Mouse (Mus musculus) limb, embryonic 14.5 days (tissue): ENCODE results near the gene Gpr4. TPM values are rescaled to one million over a fixed set of nuclear protein-coding genes. Genes with fewer than 3 reads are reported as not detected.
A peak's percentile ranks its signal among the peaks of the same experiment; 100 is the strongest.

Experiments
- ATAC-seq: fragments of 200-750 bp; cut with Nextera tagmentation; 2 replicates; pipeline ENCODE4 v1.8.0; 2017; ENCODE audit warnings: low read depth, moderate number of reproducible peaks, moderate TSS enrichment; ENCODE audit not compliant: low FRiP score
- DNase-seq: peaks from one replicate; pipeline ENCODE4 v3.0.0-alpha.2; 2015; ENCODE audit warnings: low spot score
- H3K27ac ChIP-seq: fragments of 300-500 bp; sonication (generic); replicated peaks from 2 replicates; pipeline ENCODE4 v1.5.1; 2014; ENCODE audit warnings: low read depth, mild to moderate bottlenecking, low read length, moderate library complexity, mixed read lengths
- H3K27me3 ChIP-seq: fragments of 300-500 bp; sonication (generic); 2 replicates; pipeline ENCODE4 v1.6.1; 2014; ENCODE audit warnings: low read length, mixed read lengths; ENCODE audit not compliant: control insufficient read depth, insufficient read depth
- H3K36me3 ChIP-seq: fragments of 300-500 bp; sonication (generic); 2 replicates; pipeline ENCODE4 v1.6.1; 2014; ENCODE audit warnings: mild to moderate bottlenecking, low read length, moderate library complexity, mixed read lengths; ENCODE audit not compliant: control insufficient read depth, insufficient read depth
- H3K4me1 ChIP-seq: fragments of 300-500 bp; sonication (generic); 2 replicates; pipeline ENCODE4 v1.6.1; 2014; ENCODE audit warnings: antibody characterized with exemption, low read length, mixed read lengths; ENCODE audit not compliant: control insufficient read depth, insufficient read depth
- H3K4me2 ChIP-seq: fragments of 300-500 bp; sonication (generic); replicated peaks from 2 replicates; pipeline ENCODE4 v1.6.1; 2014; ENCODE audit warnings: low read depth, mild to moderate bottlenecking, low read length, moderate library complexity; ENCODE audit not compliant: severe bottlenecking
- H3K4me3 ChIP-seq: fragments of 300-500 bp; sonication (generic); replicated peaks from 2 replicates; pipeline ENCODE4 v1.5.1; 2014; ENCODE audit warnings: low read length
- H3K9ac ChIP-seq: fragments of 300-500 bp; sonication (generic); 2 replicates; pipeline ENCODE4 v1.6.1; 2014; ENCODE audit warnings: mild to moderate bottlenecking, low read depth, low read length, moderate library complexity; ENCODE audit not compliant: severe bottlenecking
- H3K9me3 ChIP-seq: fragments of 300-500 bp; sonication (generic); 2 replicates; pipeline ENCODE4 v1.6.1; 2016; ENCODE audit warnings: low read length; ENCODE audit not compliant: control insufficient read depth
- POLR2A ChIP-seq: fragments of 200-500 bp; IDR thresholded peaks from 2 replicates; pipeline ENCODE4 v1.8.0; 2012; ENCODE audit warnings: inconsistent platforms, mild to moderate bottlenecking, moderate library complexity, borderline replicate concordance; ENCODE audit not compliant: insufficient read depth, insufficient read length; ENCODE audit errors: extremely low read depth
- WGBS: fragments of 180-500 bp; shearing (Covaris S2); extraction: QIAGEN DNeasy Blood & Tissue Kit; methylation state at CpG from one replicate; pipeline ENCODE4 v1.1.7; 2014; 5-methylcytosine and 5-hydroxymethylcytosine counted together
- polyA plus RNA-seq, 2 experiments: library from polyadenylated mRNA; depleted of rRNA in 1 of 2; stranded (reverse) in 1 of 2; unstranded in 1 of 2; fragments of >200 nt; fragmentation: Nextera tagmentation in 1 of 2; extraction: Ambion mirVana in 1 of 2; gene quantifications; 2 replicates each; pipeline versions ENCODE4 v1.2.1 to v1.2.3; 2012 to 2014

Gpr4 gene
- polyA plus RNA-seq, 2 experiments, result 4.0 to 9.2 TPM

GRCm38 (mm10) chr7:19211041-19211675 is 1.2 kb upstream of the Gpr4 start:
- TF ChIP-seq POLR2A, result no peak

GRCm38 (mm10) chr7:19213385-19213784 is 1.0 kb downstream of the Gpr4 start:
- 60% methylated on average over 2 of the region's 2 CpGs for WGBS
- H3K4me2 ChIP-seq, result peak overlapping the region; percentile 73
- DNase-seq, result no peak
- no peak for TF ChIP-seq POLR2A
- H3K36me3 ChIP-seq, result no peaks in the 10 kb centered on the region
- no peaks in the 10 kb centered on the region for H3K27me3 ChIP-seq
- no peaks in the 10 kb centered on the region for H3K9me3 ChIP-seq
- no peak overlapping the region for H3K27ac ChIP-seq
- ATAC-seq, result no peak
- H3K4me3 ChIP-seq, result peak overlapping the region; percentile 53
- H3K9ac ChIP-seq, result no peak overlapping the region
- H3K4me1 ChIP-seq, result peaks cover 33% of the 10 kb centered on the region

More at GRCm38 (mm10) chr7:19211041-19211675, 1.2 kb upstream of the Gpr4 start:
- 0 out of 2 replicates have a peak, but pooled peaks cover under 1% of the 10 kb centered on the region for H3K36me3 ChIP-seq
- no peak overlapping the region for H3K4me3 ChIP-seq
- no peak for DNase-seq
- H3K27ac ChIP-seq, result no peak overlapping the region
- 54% methylated on average over 5 of the region's 5 CpGs for WGBS
- no peaks in the 10 kb centered on the region for H3K9me3 ChIP-seq
- no peak overlapping the region for H3K9ac ChIP-seq
- ATAC-seq, result no peak
- no peaks in the 10 kb centered on the region for H3K27me3 ChIP-seq
- no peak overlapping the region for H3K4me2 ChIP-seq
- H3K4me1 ChIP-seq, result peaks cover 26% of the 10 kb centered on the region

GRCm38 (mm10) chr7:19214369-19214768 is 2.0 kb downstream of the Gpr4 start:
- Histone ChIP-seq H3K27me3 (no peaks in the 10 kb centered on the region), H3K4me3 (no peak overlapping the region), H3K4me1 (peaks cover 33% of the 10 kb centered on the region), H3K9me3 (no peaks in the 10 kb centered on the region), H3K36me3 (no peaks in the 10 kb centered on the region), H3K27ac (no peak overlapping the region), H3K9ac (no peak overlapping the region), H3K4me2 (no peak overlapping the region)
- 59% methylated on average over 7 of the region's 7 CpGs for WGBS
- DNase-seq (no peak), ATAC-seq (no peak)
- TF ChIP-seq POLR2A, result no peak

GRCm38 (mm10) chr7:19214940-19215339 is 2.6 kb downstream of the Gpr4 start:
- no peak for ATAC-seq
- Histone ChIP-seq H3K4me1 (peaks cover 33% of the 10 kb centered on the region), H3K4me3 (no peak overlapping the region), H3K36me3 (no peaks in the 10 kb centered on the region), H3K9ac (no peak overlapping the region), H3K4me2 (0 out of 2 replicates have a peak overlapping the region, but pooled peaks have one; percentile 16), H3K27ac (no peak overlapping the region), H3K27me3 (no peaks in the 10 kb centered on the region), H3K9me3 (no peaks in the 10 kb centered on the region)
- WGBS, result 54% methylated on average over 9 of the region's 9 CpGs
- no peak for TF ChIP-seq POLR2A
- DNase-seq, result no peak

GRCm38 (mm10) chr7:19217492-19217891 is 5.2 kb downstream of the Gpr4 start:
- no peak overlapping the region for H3K9ac ChIP-seq
- H3K27ac ChIP-seq, result no peak overlapping the region
- TF ChIP-seq POLR2A, result no peak
- 11% methylated on average over 5 of the region's 5 CpGs for WGBS
- no peaks in the 10 kb centered on the region for H3K9me3 ChIP-seq
- ATAC-seq (0 out of 2 replicates have a peak, but pooled peaks have one; percentile 45), DNase-seq (peak; percentile 49)
- H3K4me2 ChIP-seq, result peak overlapping the region; percentile 13; the same call in 1 of the 2 replicates
- H3K4me1 ChIP-seq, result peaks cover 29% of the 10 kb centered on the region
- H3K36me3 ChIP-seq, result peaks cover 5% of the 10 kb centered on the region; the same call in 1 of the 2 replicates
- H3K27me3 ChIP-seq, result no peaks in the 10 kb centered on the region
- no peak overlapping the region for H3K4me3 ChIP-seq
